Mouse (Mus musculus) small intestine, adult 2 months (tissue): ENCODE results near the gene Cyp2t4.

Source experiments
- CTCF ChIP-seq: fragments of 200-500 bp; IDR thresholded peaks from 2 replicates; pipeline ENCODE4 v1.5.1; 2012; ENCODE audit warnings: low read depth, mild to moderate bottlenecking, control low read depth, inconsistent platforms, low read length, moderate library complexity, mixed read lengths; ENCODE audit not compliant: insufficient replicate concordance, insufficient read length; ENCODE audit errors: extremely low read depth
- POLR2A ChIP-seq: fragments of 200-500 bp; IDR thresholded peaks from 2 replicates; pipeline ENCODE4 v1.6.1; 2012; ENCODE audit warnings: low read depth, mild to moderate bottlenecking, control low read depth, inconsistent platforms, low read length, moderate library complexity

GRCm38 (mm10) chr7:27179217-27179918 is 25.9 kb downstream of the Cyp2t4 start:
- no peak for TF ChIP-seq POLR2A
- no peak for TF ChIP-seq CTCF
